Mouse (Mus musculus) midbrain, postnatal 0 days (tissue): ENCODE measurements around the gene 1700001O22Rik. TPM values are rescaled to one million over a fixed set of nuclear protein-coding genes. Genes with fewer than 3 reads are reported as not detected.

Source experiments
- ATAC-seq: fragments of 200-750 bp; cut with Nextera tagmentation; 2 replicates; pipeline ENCODE4 v1.8.0; 2017; ENCODE audit warnings: moderate number of reproducible peaks, mild to moderate bottlenecking, moderate TSS enrichment, moderate library complexity; ENCODE audit not compliant: low FRiP score
- DNase-seq: peaks from one replicate; pipeline ENCODE4 v3.0.0-alpha.2; 2015; ENCODE audit warnings: low spot score
- H3K27ac ChIP-seq: fragments of 300-500 bp; sonication (generic); 2 replicates; pipeline ENCODE4 v1.5.1; 2014; ENCODE audit warnings: low read depth, mild to moderate bottlenecking, low read length, mixed read lengths
- H3K27me3 ChIP-seq: fragments of 300-500 bp; sonication (generic); 2 replicates; pipeline ENCODE4 v1.6.1; 2014; ENCODE audit warnings: low read length, control low read depth, mixed read lengths; ENCODE audit not compliant: insufficient read depth
- H3K36me3 ChIP-seq: fragments of 300-500 bp; sonication (generic); 2 replicates; pipeline ENCODE4 v1.6.1; 2014; ENCODE audit warnings: low read length, control low read depth, mixed read lengths; ENCODE audit not compliant: insufficient read depth
- H3K4me1 ChIP-seq: fragments of 300-500 bp; sonication (generic); 2 replicates; pipeline ENCODE4 v1.6.1; 2014; ENCODE audit warnings: mild to moderate bottlenecking, control low read depth, antibody characterized with exemption, low read length, mixed read lengths; ENCODE audit not compliant: insufficient read depth
- H3K4me2 ChIP-seq: fragments of 300-500 bp; sonication (generic); 2 replicates; pipeline ENCODE4 v1.6.1; 2014; ENCODE audit warnings: low read depth, mild to moderate bottlenecking, low read length, mixed read lengths; ENCODE audit not compliant: poor library complexity, severe bottlenecking
- H3K4me3 ChIP-seq: fragments of 300-500 bp; sonication (generic); 2 replicates; pipeline ENCODE4 v1.5.1; 2014; ENCODE audit warnings: low read depth, mild to moderate bottlenecking, low read length, moderate library complexity
- H3K9ac ChIP-seq: fragments of 300-500 bp; sonication (generic); replicated peaks from 2 replicates; pipeline ENCODE4 v1.6.1; 2014; ENCODE audit warnings: mild to moderate bottlenecking, low read length, moderate library complexity, mixed read lengths; ENCODE audit not compliant: poor library complexity, severe bottlenecking
- H3K9me3 ChIP-seq: fragments of 300-500 bp; sonication (generic); 2 replicates; pipeline ENCODE4 v1.6.1; 2016; ENCODE audit warnings: low read length, control low read depth
- CTCF ChIP-seq: IDR thresholded peaks from 2 replicates; pipeline ENCODE4 v1.5.1; 2016; ENCODE audit warnings: antibody characterized with exemption, mild to moderate bottlenecking
- WGBS: fragments of 180-500 bp; shearing (Covaris S2); extraction: QIAGEN DNeasy Blood & Tissue Kit; methylation state at CpG from one replicate; pipeline ENCODE4 v1.1.7; 2014; 5-methylcytosine and 5-hydroxymethylcytosine counted together
- polyA plus RNA-seq: library from polyadenylated mRNA; unstranded; fragments of >200 nt; fragmentation: Nextera tagmentation; extraction: Ambion mirVana; gene quantifications from 2 replicates; pipeline ENCODE4 v1.2.1, GENCODE M21; 2015
- total RNA-seq: library from RNA; depleted of rRNA; stranded (reverse); fragments of >200 nt; gene quantifications from 2 replicates; pipeline ENCODE4 v1.2.3, GENCODE M21; 2014

The 1700001O22Rik gene
- total and polyA plus RNA-seq, 2 experiments from 2014 or later, result 1.5 to 2.4 TPM

DNA sequence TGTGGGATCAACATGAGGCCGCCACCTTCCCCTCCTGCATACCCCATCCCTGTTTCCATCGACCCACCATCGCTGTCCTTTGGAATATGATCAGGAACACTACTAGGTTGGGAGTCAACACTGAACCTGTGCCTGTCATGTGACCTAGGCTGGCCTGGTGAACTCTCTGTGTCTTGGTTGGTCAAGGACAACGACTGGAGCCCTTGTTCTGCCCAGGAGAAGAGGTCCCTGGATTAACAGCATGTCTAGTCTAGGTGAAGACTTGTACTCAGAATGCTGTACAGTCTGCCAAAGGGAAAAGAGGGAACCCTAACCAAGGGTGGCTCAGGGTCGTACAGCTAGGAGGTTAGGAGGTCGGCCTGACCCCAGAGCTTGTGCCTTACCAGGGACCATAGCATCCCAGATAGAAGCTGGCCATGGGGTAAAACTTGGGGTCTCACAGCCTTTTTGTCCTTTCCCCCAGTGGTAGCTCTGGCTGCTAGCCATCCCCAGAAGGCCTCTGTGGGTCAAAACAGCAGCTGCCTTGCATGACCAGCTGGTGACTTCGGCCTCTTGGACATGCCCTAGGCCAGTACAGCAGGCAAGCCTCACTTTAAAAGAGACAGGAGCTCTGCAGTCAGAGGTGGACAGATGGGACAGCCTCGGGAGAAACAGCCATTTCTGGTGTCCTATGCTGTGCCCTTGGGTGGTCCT lies 30.0 kb downstream of the 1700001O22Rik start:
- DNase-seq (no peak), ATAC-seq (no peak)
- TF ChIP-seq CTCF, result no peak
- Histone ChIP-seq H3K4me2 (no peak overlapping the region), H3K4me1 (0 out of 2 replicates have a peak, but pooled peaks cover 2% of the 10 kb centered on the region), H3K9me3 (no peaks in the 10 kb centered on the region), H3K4me3 (no peak overlapping the region), H3K27me3 (no peaks in the 10 kb centered on the region), H3K27ac (no peak overlapping the region), H3K36me3 (no peaks in the 10 kb centered on the region), H3K9ac (no peak overlapping the region)
- 83% methylated on average over 8 of the region's 8 CpGs for WGBS

DNA sequence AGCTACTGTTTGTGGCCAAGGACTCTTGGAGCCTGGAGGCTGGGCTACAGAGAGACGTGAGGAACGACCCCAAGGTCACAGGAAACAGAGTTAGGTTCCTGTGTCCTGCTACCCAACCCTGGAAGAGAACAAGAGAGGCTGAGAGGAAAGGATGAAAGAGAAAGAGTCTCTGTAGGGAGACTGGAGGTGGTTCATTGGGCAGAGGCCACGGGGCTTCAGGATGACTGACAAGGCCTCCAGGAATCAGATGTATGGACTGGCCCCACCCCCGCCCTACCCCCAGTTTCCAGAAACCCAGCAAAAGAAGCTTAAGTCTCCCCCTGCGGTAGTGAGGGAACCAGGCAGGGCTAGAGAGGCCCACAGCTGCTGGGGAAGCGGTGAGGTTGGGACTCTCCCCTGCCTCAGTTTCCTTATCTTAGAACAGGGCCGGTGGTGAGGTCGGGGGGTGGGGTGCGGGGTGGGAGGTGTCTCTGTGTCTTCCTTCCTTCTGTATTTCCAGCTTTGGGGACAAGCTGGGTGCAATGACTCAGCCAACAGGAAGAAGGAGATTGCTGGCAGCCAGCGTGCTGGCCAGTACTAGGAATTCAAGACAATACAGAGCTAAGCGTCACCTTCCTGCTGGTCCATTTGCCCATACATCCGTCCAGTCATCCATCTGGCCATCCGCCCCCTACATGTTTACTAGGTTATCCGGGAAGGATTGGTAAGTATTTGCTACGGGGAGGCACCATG lies 30.7 kb downstream of the 1700001O22Rik start:
- TF ChIP-seq CTCF, result no peak
- no peak overlapping the region for H3K4me2 ChIP-seq
- no peak overlapping the region for H3K9ac ChIP-seq

DNA sequence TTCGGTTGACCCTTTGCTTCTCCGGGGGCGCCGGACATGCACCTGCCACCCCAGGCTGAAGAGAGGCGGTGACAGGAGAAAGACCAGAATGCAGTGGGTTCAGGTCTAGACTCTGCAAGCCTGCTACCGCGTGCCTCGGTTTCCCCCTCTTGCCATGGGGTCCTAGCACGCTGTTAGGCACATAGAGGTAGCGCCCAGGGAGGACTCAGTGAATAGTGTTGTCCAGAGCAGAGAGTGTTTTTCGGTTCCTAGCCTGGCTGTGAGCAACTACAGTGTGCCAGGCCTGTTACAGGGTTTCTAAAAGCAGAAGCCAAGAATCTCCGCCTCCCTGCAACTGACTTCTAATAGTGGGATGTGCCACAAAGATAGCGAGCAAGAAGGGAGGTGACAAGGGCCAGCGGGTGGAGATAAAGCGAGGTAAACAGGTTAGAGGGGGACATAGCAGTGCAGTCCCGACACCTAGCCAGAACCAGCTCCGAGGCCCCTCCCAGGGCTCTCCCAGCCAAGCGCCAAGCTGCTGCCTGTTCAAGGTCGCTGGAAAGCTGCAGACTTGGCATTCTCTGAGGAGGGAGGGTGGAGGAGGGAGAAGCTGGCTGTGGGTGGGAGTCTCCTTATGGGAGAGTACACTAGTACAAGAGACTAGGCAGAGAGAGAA lies 31.5 kb downstream of the 1700001O22Rik start:
- Histone ChIP-seq H3K27ac (peak overlapping the region; percentile 51), H3K27me3 (no peaks in the 10 kb centered on the region), H3K4me2 (peak overlapping the region; percentile 83), H3K9me3 (no peaks in the 10 kb centered on the region), H3K9ac (peak overlapping the region; percentile 74), H3K4me1 (0 out of 2 replicates have a peak, but pooled peaks cover 2% of the 10 kb centered on the region), H3K4me3 (peak overlapping the region; percentile 41), H3K36me3 (no peaks in the 10 kb centered on the region)
- TF ChIP-seq CTCF, result no peak
- DNase-seq (peak; percentile 74), ATAC-seq (peak; percentile 44; the same call in 1 of the 2 replicates)
- 5% methylated on average over 19 of the region's 19 CpGs for WGBS

More for the DNA sequence above, 30.7 kb downstream of the 1700001O22Rik start:
- Histone ChIP-seq H3K27ac (peak overlapping the region; percentile 51), H3K4me1 (0 out of 2 replicates have a peak, but pooled peaks cover 2% of the 10 kb centered on the region), H3K9me3 (no peaks in the 10 kb centered on the region), H3K4me3 (no peak overlapping the region), H3K27me3 (no peaks in the 10 kb centered on the region), H3K36me3 (no peaks in the 10 kb centered on the region)
- ATAC-seq, result no peak
- DNase-seq, result no peak
- WGBS, result 41% methylated on average over 15 of the region's 15 CpGs

DNA sequence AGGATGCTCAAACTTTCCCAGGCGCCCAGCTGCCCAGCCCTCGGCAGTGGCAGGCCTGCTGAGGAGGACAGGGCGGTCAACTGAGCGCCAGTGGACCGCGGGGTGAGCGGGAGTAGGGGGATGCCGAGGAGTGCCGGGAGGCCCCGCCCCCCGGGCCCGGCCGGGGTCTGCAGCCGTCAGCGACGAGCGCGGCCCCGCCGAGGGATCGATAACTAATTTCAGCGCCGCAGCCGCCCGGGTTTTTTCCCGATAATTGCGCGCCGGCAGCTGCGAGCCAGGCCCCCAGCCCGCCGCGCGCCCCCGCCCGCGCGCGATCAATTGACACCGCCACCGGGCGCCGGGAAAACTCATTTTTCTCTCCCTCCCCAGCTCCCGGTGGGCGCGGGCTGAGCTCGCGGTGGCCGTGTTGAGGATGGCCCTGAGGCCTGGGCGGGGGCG lies 32.1 kb downstream of the 1700001O22Rik start:
- Histone ChIP-seq H3K27me3 (no peaks in the 10 kb centered on the region), H3K9me3 (no peaks in the 10 kb centered on the region), H3K27ac (peak overlapping the region; percentile 51), H3K4me3 (peak overlapping the region; percentile 41), H3K36me3 (no peaks in the 10 kb centered on the region), H3K4me1 (0 out of 2 replicates have a peak, but pooled peaks cover 2% of the 10 kb centered on the region), H3K4me2 (peak overlapping the region; percentile 83), H3K9ac (peak overlapping the region; percentile 74)
- ATAC-seq (no peak), DNase-seq (no peak)
- TF ChIP-seq CTCF, result no peak
- WGBS, result under 1% methylated on average over 47 of the region's 51 CpGs

- no peak overlapping the region for H3K27ac ChIP-seq
Measured at GRCm38 (mm10) chr2:30769187-30769586, 34.3 kb downstream of the 1700001O22Rik start.

More at GRCm38 (mm10) chr2:30769187-30769586, 34.3 kb downstream of the 1700001O22Rik start:
- no peak overlapping the region for H3K9ac ChIP-seq
- H3K9me3 ChIP-seq, result no peaks in the 10 kb centered on the region
- peak; percentile 62 for TF ChIP-seq CTCF
- no peak overlapping the region for H3K4me2 ChIP-seq
- H3K4me3 ChIP-seq, result no peak overlapping the region
- ATAC-seq, result no peak
- H3K27me3 ChIP-seq, result no peaks in the 10 kb centered on the region
- WGBS, result 50% methylated on average over 6 of the region's 6 CpGs
- peak; percentile 62 for DNase-seq
- H3K4me1 ChIP-seq, result 0 out of 2 replicates have a peak, but pooled peaks cover 2% of the 10 kb centered on the region
- H3K36me3 ChIP-seq, result no peaks in the 10 kb centered on the region
